Mouse (Mus musculus): Measurements from ENCODE around the gene A230050P20Rik.
A peak's percentile ranks its signal among the peaks of the same experiment; 100 is the strongest.

A230050P20Rik gene

DNA sequence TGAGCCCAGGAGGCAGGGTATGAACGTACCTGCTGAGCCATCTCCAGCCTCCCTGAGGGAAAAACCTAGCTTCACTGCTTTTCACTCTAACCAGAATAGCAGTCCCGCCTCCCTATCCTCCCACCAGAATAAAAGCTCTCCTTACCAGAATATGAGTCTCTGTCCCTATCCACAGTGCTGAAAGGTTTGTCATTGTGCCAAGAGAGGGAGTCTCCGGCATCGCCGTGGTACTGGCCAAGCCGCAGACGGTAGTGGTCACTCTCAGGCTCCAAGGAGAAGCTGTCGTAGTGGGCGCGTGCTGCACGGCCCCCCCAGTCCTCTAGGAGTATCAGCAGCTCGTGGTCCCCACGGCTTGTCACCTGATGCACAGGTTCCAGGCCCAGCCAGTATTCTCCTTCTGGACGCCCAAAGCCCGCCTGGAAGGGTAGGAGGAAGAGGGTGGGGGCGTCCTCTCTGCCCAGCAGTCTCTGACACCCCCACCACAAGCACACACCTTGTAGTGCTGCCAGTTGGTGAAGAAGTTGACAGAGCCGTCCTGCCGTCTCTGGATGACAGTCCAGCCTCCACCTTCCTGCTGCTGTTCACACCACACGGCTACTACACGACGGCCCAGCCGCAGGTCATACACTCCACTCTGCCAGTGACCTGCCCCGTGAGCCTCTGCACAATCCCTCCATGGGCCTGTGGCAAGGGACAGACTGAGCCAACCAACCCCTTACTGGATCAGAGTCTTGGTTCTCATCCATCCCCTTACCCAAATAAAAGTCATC is 6.8 kb downstream of the A230050P20Rik start:
- no peak for DNase-seq (ENCODE audit: low spot score in 2 of 2)

DNA sequence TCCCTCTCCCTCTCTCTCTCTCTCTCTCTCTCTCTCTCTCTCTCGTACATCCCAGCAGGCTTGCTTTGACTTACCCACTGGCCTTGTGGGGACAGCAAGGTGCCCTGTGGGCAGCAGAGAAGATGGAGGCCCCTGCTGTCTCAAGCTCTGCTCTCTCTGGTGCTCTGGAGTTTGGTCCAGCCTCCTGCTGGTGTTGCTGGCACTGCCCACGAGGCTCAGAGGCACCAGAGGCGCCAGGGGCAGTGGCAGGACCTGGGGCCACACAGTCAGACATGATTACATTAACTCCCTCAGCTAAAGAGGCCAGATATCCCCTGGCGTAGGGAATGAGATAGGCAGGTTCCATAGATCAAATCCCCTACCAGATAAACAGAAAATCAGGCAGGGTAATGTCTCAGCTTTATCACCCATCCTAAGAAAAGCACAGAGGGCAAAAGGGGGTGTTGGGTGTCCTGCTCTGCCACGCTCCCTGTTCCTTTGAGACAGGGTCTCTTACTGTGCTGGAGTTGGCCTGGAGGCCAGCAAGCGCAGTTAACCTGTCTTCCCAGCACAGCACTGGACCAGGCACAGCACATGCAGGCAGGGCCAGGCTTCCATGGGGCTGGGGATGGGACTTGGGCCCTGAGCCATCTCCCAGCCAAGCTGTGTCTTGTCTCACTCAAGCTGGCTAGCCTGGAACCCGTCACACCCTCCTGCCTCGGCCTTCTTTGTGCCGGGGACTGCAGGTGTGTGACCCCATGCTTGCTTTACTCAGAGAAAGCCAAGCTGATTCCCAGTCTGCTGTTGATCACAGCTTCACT is 8.1 kb downstream of the A230050P20Rik start:
- no peak for DNase-seq (ENCODE audit: low spot score in 2 of 2)

GRCm38 (mm10) chr9:20877118-20878040 is 8.9 kb downstream of the A230050P20Rik start:
- DNase-seq (ENCODE audit: low spot score in 2 of 2): no peak

- DNase-seq (ENCODE audit: low spot score in 2 of 2): peak; percentile 99 to 100
Observed at GRCm38 (mm10) chr9:20878041-20878709, 9.7 kb downstream of the A230050P20Rik start.

GRCm38 (mm10) chr9:20878710-20879065 is 10.2 kb downstream of the A230050P20Rik start:
- no peak for DNase-seq (ENCODE audit: low spot score in 2 of 2)

GRCm38 (mm10) chr9:20879097-20879792 is 10.8 kb downstream of the A230050P20Rik start, which contains the start of gene Angptl6:
TSS of gene Angptl6 (minus strand) at chr9:20879727.
- no peak for DNase-seq (ENCODE audit: low spot score in 2 of 2)

- no peak for DNase-seq (ENCODE audit: low spot score in 2 of 2)
Observed at GRCm38 (mm10) chr9:20886563-20886962, 18.1 kb downstream of the A230050P20Rik start.

GRCm38 (mm10) chr9:20887191-20887590 is 18.7 kb downstream of the A230050P20Rik start:
- no peak for DNase-seq (ENCODE audit: low spot score in 2 of 2)

DNA sequence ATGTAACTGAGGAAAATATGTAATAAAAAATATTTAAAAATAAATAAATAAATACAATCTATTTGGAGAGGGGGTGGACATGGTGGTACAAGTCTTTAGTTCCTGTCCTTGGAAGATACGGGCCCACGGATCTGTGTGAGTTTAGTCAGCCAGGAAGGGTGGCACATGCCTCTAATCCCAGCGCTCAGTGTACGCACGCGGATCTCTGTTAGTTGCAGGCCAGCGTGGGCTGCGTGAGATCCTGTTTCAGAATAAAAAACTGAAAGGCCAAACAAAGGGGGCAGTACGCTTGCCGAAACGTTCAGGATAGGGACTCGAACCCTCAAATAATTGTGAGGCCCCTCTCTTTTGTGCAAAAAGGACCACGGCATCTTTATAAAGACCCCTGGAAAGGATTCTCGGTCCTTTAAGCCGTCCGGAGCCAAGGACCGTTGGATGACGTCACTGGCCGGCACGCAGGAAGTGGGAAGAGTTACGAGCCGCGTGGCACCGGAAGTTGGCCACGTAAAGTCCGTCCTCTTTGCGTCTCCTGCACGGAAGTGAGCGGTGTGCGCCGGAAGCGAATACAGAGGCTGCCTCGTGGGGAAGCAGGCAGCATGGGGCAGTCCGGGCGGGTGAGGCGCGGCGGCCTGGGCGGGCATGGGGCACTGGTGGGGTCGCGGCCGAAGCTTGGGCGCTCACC is 19.4 kb downstream of the A230050P20Rik start, which contains the start of gene Ppan:
TSS of gene Ppan (plus strand) at position 472 of the 682 bp plus-strand sequence.
- peak; percentile 92 to 96 for DNase-seq (ENCODE audit: low spot score in 2 of 2)

- no peak for DNase-seq (ENCODE audit: low spot score in 2 of 2)
Observed at GRCm38 (mm10) chr9:20888386-20888765, 19.9 kb downstream of the A230050P20Rik start.

DNA sequence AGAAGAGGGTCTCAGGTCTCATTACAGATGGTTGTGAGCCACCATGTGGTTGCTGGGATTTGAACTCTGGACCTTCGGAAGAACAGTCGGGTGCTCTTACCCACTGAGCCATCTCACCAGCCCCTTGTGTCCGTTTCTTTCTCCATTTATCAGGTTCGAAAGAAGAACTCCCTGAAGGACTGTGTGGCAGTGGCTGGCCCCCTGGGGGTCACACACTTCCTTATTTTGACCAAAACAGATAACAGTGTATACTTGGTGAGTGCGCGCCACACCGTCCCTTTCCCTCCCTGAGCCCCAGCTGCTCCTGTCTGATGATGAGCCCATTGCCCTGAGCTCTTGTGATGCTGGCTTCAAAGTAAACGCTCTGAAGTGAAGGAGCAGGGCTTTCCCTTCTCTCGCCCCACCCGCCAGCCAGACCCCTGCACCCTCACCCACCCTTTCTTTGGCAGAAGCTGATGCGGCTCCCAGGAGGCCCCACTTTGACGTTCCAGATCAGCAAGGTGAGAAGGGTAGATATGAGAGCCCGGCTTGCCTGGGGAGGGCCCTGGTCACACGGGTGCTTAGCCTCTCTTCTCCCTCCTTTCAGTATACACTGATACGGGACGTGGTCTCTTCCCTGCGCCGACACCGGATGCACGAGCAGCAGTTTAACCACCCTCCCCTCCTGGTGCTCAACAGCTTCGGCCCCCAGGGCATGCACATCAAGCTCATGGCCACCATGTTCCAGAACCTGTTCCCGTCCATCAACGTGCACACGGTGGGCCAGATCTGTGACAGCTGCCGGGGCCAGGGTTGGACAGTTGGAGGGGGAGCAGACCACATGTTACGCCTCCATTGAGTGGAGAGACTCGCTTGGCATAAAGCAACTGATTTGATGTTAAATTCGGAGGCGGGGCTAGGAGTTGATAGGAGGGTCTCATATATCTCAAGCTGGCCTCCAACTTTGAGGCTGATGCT is 21.0 kb downstream of the A230050P20Rik start:
- DNase-seq (ENCODE audit: low spot score in 2 of 2): no peak

DNA sequence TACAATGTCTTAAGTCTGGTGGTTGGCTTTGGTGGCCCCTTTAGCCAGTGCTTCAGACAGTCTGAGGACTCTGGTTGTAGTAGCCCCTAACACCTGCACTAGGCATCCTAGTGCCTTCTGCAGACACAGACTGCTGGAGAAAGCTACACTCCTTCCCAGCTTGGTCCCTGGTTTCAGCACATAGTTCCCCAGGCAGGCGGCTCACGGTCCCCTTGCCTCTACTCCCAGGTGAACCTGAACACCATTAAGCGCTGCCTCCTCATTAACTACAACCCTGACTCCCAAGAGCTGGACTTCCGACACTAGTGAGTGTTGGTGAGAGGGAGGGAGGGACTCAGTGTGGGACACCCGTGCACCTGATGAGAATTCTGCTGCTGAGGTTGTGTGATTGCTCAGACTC is 22.0 kb downstream of the A230050P20Rik start:
- DNase-seq (ENCODE audit: low spot score in 2 of 2): no peak

- no peak for DNase-seq (ENCODE audit: low spot score in 2 of 2)
Observed at GRCm38 (mm10) chr9:20891339-20892103, 23.1 kb downstream of the A230050P20Rik start.

GRCm38 (mm10) chr9:20892104-20892653 is 23.7 kb downstream of the A230050P20Rik start:
- DNase-seq (ENCODE audit: low spot score in 2 of 2): no peak

DNA sequence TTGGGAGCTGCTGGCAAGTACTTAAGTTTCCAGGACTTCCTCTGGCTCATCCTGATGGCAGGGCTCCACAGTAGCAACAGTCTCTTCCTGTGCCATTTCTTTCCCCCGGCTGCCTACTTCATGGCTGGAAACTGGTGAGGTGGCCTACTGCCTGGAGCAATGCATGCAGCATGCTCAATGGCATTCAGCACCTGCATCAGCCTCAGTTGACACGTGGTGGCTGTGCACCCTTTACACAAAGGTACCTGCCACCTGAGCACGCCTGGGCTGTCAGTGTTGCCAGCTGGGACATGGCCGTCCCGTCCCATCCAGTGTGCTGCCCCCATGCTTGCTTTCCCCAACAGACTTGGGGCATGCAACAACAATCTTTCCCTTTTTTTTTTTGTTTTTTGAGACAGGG is 24.6 kb downstream of the A230050P20Rik start:
- DNase-seq (ENCODE audit: low spot score in 2 of 2): no peak

- no peak for DNase-seq (ENCODE audit: low spot score in 2 of 2)
Observed at GRCm38 (mm10) chr9:20893590-20894343, 25.3 kb downstream of the A230050P20Rik start.

GRCm38 (mm10) chr9:20894629-20895028 is 26.2 kb downstream of the A230050P20Rik start:
- DNase-seq (ENCODE audit: low spot score in 2 of 2): no peak
